Mouse (Mus musculus): Measurements from ENCODE around the gene Adgra1.

GRCm38 (mm10) chr7:139900456-139900855 lies 66.5 kb downstream of the Adgra1 start:
- no peak for TF ChIP-seq CTCF (IDR thresholded peaks at IDR 0.05; ENCODE audit: control insufficient read depth, insufficient read depth, insufficient read length)
- TF ChIP-seq MAX (IDR thresholded peaks at IDR 0.05), result no peak
- TF ChIP-seq MYOG (IDR thresholded peaks at IDR 0.05; ENCODE audit: control insufficient read depth, extremely low read depth, insufficient read length), result no peak

Data from C2C12 (cell line).